Mouse (Mus musculus) hindlimb bud, embryonic 11.5 days (tissue): ENCODE measurements around the gene Coq10b.
"Not testable (repeated sequence)": the region's sequence is repeated elsewhere in the genome, so short reads cannot be mapped to it uniquely, and the experiment has no call there.

Source experiments
- DNase-seq: peaks from one replicate; pipeline ENCODE4 v3.0.0-alpha.2; 2012; ENCODE audit warnings: low read depth, low spot score; ENCODE audit errors: extremely low spot score

Gene Coq10b

DNA sequence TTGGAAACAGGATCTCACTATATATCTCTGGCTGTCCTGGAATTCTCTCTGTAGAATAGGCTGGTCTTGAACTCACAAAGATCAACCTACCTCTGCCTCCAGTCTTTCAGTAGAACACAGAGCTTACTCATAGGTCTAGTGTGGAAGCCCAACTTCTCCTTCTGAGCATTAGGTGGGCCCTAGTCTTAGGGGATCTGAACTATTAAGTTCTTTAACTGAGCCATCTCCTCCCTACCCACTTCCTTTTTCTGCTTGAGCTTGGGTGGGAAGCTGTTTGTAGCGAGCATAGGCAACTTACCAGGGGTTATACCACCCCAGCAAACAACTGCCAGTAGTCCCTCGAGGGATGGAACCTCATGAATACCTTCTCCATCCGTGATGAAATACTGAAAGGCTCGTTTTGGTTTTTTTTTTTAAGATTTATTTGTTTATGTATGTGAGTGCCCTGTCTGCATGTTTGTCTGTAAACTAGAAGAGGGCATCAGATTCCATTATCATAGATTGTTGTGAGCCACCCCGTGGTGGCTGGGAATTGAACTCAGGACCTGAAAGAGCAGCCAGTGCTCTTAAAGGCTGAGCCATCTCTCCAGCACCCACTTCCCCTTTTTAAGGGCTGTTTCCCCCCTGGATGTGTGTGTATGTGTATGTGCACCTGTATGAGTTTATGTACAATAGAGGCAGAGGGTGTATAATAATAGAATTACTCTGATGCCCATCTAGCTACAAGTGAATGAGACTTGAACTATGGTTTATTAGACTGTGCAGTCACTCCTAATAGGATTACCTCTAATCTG lies 2.9 kb downstream of the Coq10b start:
- DNase-seq: no peak

DNA sequence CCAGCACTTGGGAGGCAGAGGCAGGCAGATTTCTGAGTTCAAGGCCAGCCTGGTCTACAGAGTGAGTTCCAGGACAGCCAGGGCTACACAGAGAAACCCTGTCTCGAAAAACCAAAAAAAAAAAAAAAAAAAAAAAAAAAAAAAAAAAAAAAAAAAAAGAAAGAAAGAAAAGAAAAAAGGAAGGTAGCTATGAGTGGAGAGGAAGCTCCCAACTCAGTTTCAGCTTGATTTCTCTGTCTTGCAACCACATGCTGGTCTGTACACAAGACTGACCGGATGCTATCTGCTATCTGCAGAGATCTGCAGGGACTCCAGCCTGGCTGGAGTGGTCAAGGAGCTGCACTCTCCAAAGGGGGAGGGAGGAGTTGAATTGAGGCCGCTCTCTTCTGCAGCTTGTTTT lies 5.8 kb downstream of the Coq10b start:
- not testable (repeated sequence) for DNase-seq

DNA sequence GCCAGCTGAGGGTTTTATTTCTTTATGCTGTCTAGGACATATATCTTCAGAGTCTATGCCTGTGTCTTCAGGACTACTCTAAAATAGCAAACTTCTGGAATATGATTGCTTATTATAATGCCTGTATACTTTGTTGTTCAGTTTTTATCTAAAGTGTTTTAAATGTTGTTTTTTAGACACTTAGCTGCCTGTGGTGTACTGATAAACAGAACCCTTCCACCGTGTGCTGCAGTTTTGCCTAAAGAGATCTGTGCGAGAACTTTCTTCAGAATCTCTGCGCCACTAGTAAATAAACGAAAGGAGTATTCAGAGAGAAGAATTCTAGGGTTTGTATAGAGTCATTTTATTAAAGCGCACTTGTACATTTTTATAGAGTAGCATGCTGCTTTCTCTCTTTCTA lies 8.5 kb downstream of the Coq10b start:
- DNase-seq: no peak

- DNase-seq: no peak
Observed at GRCm38 (mm10) chr1:55061772-55062171, 9.2 kb downstream of the Coq10b start.

GRCm38 (mm10) chr1:55072328-55072727 lies 19.8 kb downstream of the Coq10b start:
- DNase-seq: not testable (repeated sequence)

DNA sequence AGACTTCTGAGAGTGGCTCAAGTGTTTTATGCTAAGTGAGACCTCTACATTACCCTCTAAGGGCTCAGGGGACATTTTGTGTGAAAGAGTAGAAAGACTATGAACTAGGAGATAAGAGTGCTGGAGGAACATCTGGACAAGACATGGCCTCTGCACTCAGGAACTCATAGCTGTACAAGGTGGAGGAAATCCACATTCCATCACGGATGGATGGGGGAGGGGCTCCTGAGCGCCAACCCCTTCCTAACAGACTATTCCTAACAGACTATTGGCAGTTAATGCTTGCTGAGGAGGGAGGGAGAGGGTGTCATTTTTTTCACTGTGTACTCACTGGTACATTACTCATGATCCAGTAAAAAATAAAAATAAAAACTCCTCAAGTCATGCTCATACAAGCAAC lies 22.2 kb downstream of the Coq10b start:
- DNase-seq: no peak

DNA sequence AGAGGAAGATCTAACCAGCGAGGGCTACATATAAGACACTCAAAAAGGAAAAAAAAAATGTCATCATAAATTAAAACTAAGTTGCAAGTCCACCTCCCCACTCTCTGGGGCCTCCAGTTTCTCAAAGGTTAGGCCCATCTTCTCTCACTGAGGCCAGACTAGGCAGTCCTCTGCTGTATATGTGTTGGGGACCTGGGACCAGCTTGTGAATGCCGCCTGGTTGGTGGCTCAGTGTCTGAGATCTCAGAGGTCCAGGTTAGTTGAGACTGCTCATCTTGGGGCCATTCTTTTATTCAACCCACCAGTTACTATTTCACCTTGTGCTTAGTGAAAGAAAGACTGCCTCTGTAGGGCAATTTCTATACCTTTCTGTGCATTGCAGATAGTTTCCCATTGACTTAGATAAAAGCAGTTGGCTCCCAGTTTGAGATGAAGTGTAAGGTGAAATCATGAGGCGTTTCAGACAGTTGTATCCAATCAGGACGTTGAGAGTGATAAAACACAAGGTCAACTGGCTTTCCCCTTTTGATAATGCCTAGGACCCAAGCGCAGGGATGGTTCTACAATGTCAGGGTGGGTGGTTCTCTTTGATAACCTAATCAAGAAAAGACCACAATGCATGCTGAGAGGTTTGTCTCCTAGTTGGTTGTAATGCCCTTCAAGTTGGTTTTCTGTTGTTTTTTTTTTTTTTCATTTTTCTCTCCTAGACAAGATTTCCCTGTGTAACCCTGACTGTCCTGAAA lies 23.3 kb downstream of the Coq10b start:
- DNase-seq: no peak

DNA sequence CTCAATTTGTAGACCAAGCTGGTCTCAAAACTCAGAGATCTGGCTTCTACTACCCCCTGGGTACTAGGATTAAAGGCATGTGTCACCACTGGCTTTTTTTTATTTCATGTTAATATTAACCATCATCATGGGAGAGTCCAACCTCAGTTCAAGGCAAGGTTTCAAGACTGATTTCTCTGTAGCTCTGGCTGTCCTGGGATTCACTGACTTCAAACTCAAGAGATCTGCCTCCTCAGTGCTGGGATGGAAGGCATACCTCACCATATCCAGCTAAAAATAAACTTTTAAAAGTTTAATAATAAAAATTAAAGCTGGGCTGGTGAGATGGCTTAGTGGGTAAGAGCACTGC lies 23.8 kb downstream of the Coq10b start:
- no peak for DNase-seq

DNA sequence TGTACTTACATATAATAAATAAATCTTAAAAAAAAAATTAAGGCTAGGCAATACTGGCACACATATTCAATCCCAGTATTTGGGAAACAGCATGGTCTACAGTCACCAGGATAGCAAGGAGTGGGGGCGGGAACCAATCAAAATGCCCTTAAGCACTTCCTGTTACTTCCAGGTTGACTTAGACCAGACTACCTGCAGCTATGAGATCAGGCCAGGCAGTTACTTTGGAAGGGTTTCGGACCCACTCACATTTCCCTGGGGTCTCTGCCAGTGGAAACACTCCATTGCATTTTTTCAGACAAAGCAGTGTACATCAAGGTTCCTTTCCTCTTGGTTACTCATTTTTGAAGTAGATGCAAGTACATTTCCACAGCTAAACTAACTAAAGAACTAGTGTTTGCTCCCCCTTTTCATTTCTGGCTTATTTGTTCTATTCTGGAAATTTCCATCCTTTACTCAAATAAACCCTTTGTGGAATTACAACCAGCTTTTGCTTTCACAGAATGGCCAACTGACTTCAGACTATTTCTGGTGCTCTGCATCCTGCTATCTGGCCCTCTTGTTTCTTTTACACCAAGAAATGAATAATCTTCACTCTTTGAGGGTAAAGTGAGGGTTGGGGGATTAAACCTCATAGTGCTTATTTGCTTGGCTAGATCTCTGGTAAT lies 24.4 kb downstream of the Coq10b start:
- DNase-seq: no peak

- no peak for DNase-seq
Observed at GRCm38 (mm10) chr1:55079677-55080076, 27.1 kb downstream of the Coq10b start.

DNA sequence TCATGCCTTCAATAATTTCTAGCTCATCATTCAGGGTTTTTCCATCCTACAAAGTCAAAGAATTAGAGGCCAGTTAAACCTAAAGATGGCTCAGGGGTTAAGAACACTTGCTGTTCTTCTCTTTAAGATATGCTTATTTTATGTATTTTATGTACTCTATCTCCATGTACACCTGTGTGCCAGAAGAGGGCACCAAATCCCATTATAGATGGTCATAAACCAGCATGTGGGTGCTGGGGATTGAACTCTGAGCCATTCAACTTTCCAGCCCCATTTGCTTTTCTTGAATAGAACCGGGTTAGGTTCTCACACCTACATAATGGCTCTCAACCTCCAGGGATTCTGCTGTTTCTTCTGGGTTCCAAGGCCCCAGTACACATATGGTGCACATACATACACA lies 29.5 kb downstream of the Coq10b start:
- DNase-seq: no peak

GRCm38 (mm10) chr1:55085781-55086366 lies 33.3 kb downstream of the Coq10b start:
- no peak for DNase-seq

GRCm38 (mm10) chr1:55086868-55087400 lies 34.4 kb downstream of the Coq10b start:
- no peak for DNase-seq

GRCm38 (mm10) chr1:55087401-55087904 lies 34.9 kb downstream of the Coq10b start:
- no peak for DNase-seq

DNA sequence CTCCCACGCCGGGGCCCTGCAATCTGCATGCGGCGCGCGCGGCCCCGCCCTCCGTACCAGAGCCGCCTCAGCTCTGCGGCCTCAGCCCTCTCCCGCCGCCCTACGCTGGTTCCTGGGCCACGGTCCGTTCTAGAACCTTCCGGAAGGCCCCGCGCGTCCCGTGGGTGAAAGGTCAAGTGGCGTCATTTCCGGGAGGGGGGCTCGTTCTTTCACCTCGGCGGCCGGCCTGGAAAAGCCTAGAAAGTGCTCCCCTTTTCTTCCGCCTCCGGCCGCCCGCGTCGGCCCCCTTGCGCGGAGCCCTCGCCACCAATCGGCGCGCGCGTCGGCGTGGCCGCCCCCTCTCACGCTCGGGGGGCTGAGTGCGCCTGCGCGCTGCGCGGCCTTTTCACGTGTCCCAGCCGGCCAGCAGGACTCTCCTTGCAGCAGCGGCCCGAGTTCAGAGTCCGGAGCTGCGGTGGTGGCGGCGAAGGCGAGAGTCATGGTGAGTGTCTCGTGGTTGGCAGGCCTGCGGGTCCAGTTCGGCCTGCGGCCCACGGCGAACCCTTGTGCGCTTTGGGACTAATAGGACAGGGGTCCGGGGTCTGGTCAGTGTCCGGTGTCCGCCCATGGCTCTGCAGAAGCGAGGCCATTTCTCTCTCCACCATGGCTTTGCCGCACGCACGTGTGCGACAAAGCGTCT lies 35.5 kb downstream of the Coq10b start, which contains the start of the genes Hspe1 and Hspd1:
Hspe1 (plus strand) TSS at position 201 of the 679 bp plus-strand sequence.
Hspd1 (minus strand) TSS at position 312 of the 679 bp plus-strand sequence.
- peak; percentile 92 for DNase-seq

DNA sequence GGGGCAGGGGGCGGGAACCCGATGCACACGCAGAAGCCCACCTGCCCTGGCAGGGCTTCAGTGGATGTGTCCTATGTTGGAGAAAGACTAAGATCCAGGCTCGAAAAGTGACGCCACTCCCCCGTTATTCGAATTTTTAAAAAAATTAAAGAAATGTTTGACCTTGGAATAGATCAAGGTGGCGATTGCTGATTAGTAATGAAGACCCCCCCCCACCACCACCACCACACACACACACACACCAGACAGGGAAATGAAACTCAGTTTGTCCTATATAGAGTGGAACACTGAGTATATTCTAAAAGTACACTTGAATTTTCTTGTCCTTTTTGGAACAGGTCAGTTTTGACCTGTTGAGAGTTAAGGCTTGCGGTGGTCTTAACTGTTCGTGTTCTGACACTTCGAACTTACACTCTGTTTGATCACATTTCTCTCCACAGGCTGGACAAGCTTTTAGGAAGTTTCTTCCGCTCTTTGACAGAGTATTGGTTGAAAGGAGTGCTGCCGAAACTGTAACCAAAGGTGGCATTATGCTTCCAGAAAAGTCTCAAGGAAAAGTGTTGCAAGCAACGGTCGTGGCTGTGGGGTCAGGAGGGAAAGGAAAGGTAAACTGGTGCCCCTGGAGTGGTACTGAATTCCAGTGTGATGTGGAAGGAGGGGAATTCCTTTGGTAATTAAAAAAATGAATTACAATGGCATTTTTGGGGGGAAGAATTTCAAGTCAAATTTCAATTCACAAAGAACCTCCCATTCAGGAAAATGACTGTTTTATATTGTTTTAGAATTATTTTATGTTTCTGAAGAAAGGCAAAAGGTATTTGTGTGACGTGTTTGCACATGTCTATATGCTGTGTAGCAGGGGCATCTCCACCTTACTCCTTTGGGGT lies 36.3 kb downstream of the Coq10b start:
- no peak for DNase-seq

DNA sequence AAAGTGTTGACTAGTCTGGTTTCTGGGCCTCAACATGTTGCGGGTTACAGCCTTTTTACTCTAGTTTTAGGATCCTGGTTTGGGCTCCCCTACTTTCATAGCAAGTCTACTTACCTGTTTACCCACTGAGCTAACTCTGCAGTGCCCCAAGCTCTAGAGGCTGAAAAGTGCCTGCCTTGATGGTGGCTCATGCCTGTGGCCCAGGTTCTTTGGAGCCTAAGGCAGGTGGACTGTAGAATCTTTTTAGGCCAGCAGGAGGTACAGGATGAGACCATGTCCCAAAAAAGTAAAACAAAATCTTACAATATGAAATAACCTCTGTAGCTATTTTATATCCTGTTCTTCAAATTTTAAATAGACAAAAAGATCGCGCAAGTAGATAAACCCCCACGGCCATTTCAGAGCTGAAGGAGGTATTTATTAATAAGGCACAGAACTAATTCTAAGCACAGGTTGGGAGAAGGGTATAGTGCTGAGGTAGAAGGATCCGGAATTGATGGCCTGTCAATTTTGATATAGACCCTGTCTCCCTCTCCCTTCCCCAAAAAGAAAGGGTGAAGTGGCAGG lies 37.0 kb downstream of the Coq10b start:
- DNase-seq: no peak

- no peak for DNase-seq
Observed at GRCm38 (mm10) chr1:55092056-55092455, 39.5 kb downstream of the Coq10b start.

- no peak for DNase-seq
Observed at GRCm38 (mm10) chr1:55092469-55092868, 39.9 kb downstream of the Coq10b start.
